In genomic region chr2:50186711-50187405, GRCm38 (mm10) we compare ENCODE assay signal across 15 mouse cellular contexts.
DNase-seq lines count a peak whose midpoint lies in the region; ATAC-seq and TF ChIP-seq lines count a peak whose summit lies in the region.
"Had no signal": no experiment of that assay in that cellular context is flagged by ENCODE, and none has a peak within 500 bp of the region (broad histone marks: within the 10 kb centered on the region; RNA-seq: fewer than 3 reads in every experiment).

No protein-coding gene starts in this region.

- ATAC-seq in liver, embryonic 11.5 days (replicated peaks; ENCODE audit: low FRiP score) = no peak
- ATAC-seq: forebrain, embryonic 15.5 days had no signal

- intact Hi-C loops in gastrocnemius, postnatal 36 days (cut with DNase I) = no loop called here

- peak; percentile 31; the same call in 1 of the 2 replicates for TF ChIP-seq EP300 in ES-Bruce4 (IDR thresholded peaks at IDR 0.05; ENCODE audit: insufficient read depth, low read depth, low read length)

- H3K36me3 ChIP-seq in ES-Bruce4 (ENCODE audit: control insufficient read depth, insufficient read depth, low read length, poor library complexity, severe bottlenecking) = no peaks in the 10 kb centered on the region
- H3K36me3 ChIP-seq in liver, embryonic 11.5 days (ENCODE audit: control insufficient read depth, insufficient read depth, low read length) = no peaks in the 10 kb centered on the region
- H3K36me3 ChIP-seq: embryonic facial prominence, embryonic 15.5 days; forebrain, embryonic 15.5 days; hindbrain, embryonic 13.5 days had no signal

- 33% methylated on average over 12 of the region's 12 CpGs for WGBS in liver, embryonic 11.5 days

- H3K4me3 ChIP-seq in ES-Bruce4 (ENCODE audit: low read depth, low read length) = no peak overlapping the region
- no peak overlapping the region for H3K4me3 ChIP-seq in liver, embryonic 11.5 days (ENCODE audit: low read depth, low read length)
- H3K4me3 ChIP-seq: embryonic facial prominence, embryonic 15.5 days; forebrain, embryonic 15.5 days; hindbrain, embryonic 13.5 days had no signal

- no peak for TF ChIP-seq CTCF in ES-Bruce4 (IDR thresholded peaks at IDR 0.05; ENCODE audit: low read depth, low read length)

- no peaks in the 10 kb centered on the region for H3K27me3 ChIP-seq in ES-Bruce4 (ENCODE audit: control insufficient read depth, insufficient read depth, low read length, poor library complexity, severe bottlenecking)
- H3K27me3 ChIP-seq in liver, embryonic 11.5 days (replicated peaks; ENCODE audit: control insufficient read depth, insufficient read depth, low read length) = no peaks in the 10 kb centered on the region; the same call in 1 of the 2 replicates
- H3K27me3 ChIP-seq: embryonic facial prominence, embryonic 15.5 days; forebrain, embryonic 15.5 days; hindbrain, embryonic 13.5 days had no signal

- no peak overlapping the region for H3K9ac ChIP-seq in ES-Bruce4 (ENCODE audit: low read depth, poor library complexity, severe bottlenecking)
- H3K9ac ChIP-seq in liver, embryonic 11.5 days (ENCODE audit: low read depth, low read length) = no peak overlapping the region
- H3K9ac ChIP-seq: embryonic facial prominence, embryonic 15.5 days; forebrain, embryonic 15.5 days; hindbrain, embryonic 13.5 days; lung, embryonic 14.5 days had no signal

- no peak overlapping the region for H3K4me2 ChIP-seq in liver, embryonic 11.5 days
- H3K4me2 ChIP-seq: embryonic facial prominence, embryonic 15.5 days; forebrain, embryonic 15.5 days; hindbrain, embryonic 13.5 days; lung, embryonic 14.5 days had no signal

- TF ChIP-seq POLR2A in ES-Bruce4 (IDR thresholded peaks at IDR 0.05; ENCODE audit: insufficient read depth, low read length) = no peak

- DNase-seq in kidney, adult 18-20 months = peak; percentile 20
- no peak for DNase-seq in kidney, adult 11 months
- DNase-seq in forelimb bud, embryonic 11.5 days (ENCODE audit: low read depth, low spot score) = peak; percentile 16
- peak; percentile 23 for DNase-seq in kidney, postnatal 10 days
- DNase-seq in liver, embryonic 11.5 days (ENCODE audit: low spot score) = no peak
- no peak for DNase-seq in gastrocnemius, postnatal 4 days (ENCODE audit: low spot score in 2 of 2)
- DNase-seq in gastrocnemius, postnatal 36 days = no peak
- DNase-seq: adrenal gland, postnatal 36 days; heart, adult 11 months; left cerebral cortex, postnatal 4 days; lung, embryonic 14.5 days had no signal

- no peak overlapping the region for H3K27ac ChIP-seq in ES-Bruce4 (ENCODE audit: insufficient read depth, low read length)
- no peak overlapping the region for H3K27ac ChIP-seq in liver, embryonic 11.5 days (ENCODE audit: low read depth, low read length)
- H3K27ac ChIP-seq: embryonic facial prominence, embryonic 15.5 days; forebrain, embryonic 15.5 days; hindbrain, embryonic 13.5 days had no signal

- no peaks in the 10 kb centered on the region for H3K4me1 ChIP-seq in ES-Bruce4 (ENCODE audit: control insufficient read depth, insufficient read depth, low read length)
- H3K4me1 ChIP-seq in liver, embryonic 11.5 days (replicated peaks; ENCODE audit: control insufficient read depth, insufficient read depth, low read length) = no peaks in the 10 kb centered on the region
- H3K4me1 ChIP-seq: embryonic facial prominence, embryonic 15.5 days had no signal

- H3K9me3 ChIP-seq in ES-Bruce4 (replicated peaks; ENCODE audit: control insufficient read depth, insufficient read depth, low read length, poor library complexity, severe bottlenecking) = no peaks in the 10 kb centered on the region; the same call in 1 of the 2 replicates
- H3K9me3 ChIP-seq in liver, embryonic 11.5 days (ENCODE audit: control insufficient read depth, low read length) = no peaks in the 10 kb centered on the region
- H3K9me3 ChIP-seq: embryonic facial prominence, embryonic 15.5 days; forebrain, embryonic 15.5 days; hindbrain, embryonic 13.5 days had no signal

Comparison
In these comparisons a context has a peak if more than half of its experiments do, and no peak if none do; other contexts are left out.
1. DNase-seq: peak in kidney, adult 18-20 months (single experiment), forelimb bud, embryonic 11.5 days (single experiment) and kidney, postnatal 10 days (single experiment); none in kidney, adult 11 months (single experiment), liver, embryonic 11.5 days (single experiment), gastrocnemius, postnatal 4 days (0 of 2) and gastrocnemius, postnatal 36 days (0 of 2).